Mouse (Mus musculus) layer of hippocampus, adult 18-20 months (tissue): ENCODE measurements at regions not wholly inside any gene's neighbourhood (a gene's known extent, or its start where the extent isn't known, plus 50 kb on each side); places are given as distances from the start of the nearest gene placed in this dataset.

Experiments used
- DNase-seq, 2 experiments: peaks; one replicate each; pipeline ENCODE4 v3.0.0; 2022; ENCODE audit warnings: low spot score in 2 of 2

DNA sequence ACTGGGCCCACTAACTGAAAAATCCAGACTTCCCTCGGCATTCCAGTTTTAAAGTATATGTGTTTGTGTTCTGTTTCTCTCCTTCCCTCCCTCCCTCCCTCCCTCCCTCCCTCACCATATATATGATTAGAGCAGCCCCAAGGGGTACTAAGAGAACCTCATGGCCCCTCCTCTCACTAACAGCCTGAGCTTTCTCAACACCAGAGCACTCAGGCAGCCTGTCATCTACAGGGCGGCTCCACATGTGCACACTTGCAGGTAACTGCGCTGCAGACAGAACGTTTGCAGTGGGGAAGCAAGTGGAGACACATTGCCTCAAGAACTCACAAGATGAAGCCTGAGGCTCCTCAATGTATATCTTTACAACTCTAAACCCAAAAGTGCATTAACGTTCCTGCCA lies 294.9 kb downstream of the Sox4 start:
- no peak for DNase-seq

DNA sequence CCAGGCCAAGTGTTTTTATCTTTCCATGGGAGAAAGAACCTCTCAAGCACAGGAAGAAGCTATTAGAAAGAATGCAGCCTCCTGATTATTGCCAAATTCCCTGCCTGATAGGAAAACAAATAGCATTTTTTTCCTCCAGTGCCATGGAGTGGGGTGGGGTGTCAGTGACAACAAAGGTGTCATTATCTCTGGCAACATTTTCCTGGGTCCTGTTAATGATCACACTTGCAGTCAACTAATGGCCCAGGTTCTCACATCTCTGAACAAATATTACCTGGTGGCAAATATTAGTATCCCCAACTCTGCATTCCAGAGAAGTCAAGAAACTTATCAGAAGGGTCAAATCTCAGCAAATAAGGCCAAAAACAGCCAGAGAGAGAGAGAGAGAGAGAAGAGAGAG lies 298.6 kb downstream of the Sox4 start:
- no peak for DNase-seq

DNA sequence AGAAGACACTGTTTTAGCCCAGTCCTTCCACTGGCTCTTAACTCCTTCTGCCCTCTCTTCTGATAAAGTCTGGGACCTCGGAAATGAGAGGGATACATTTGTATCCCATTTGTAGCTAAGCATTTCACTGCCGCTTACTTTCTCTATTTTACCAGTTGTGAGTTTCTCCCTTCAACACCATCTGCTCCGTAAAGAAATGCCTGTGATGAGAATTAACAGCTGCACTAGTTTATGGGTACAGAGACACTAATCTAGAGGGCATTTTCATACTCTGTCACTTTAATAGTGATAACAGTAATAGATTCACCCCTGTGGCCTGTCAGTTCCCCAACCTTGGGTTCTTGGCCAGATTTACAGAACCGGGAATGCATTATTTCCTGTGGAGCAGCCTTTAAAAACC lies 300.2 kb downstream of the Sox4 start:
- DNase-seq: no peak

DNA sequence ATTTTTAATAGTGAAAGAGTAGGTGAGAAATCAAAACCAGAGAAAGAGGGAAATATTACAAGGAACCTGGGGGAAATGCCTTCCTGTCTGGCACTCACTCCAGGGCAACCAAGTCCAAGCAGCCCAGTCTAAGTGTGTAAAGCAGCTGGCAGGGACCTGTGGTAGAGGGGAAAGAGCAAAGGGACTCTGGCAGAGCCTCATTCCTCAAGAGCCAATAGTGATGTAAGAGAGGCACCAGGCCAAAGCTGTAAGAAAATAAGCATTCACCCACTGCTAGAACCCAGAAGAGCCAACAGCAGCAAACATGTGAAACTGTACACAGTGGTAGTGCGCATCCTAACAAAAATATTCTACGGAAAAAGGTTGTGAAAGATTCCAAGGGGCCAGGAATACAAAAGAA lies 301.7 kb downstream of the Sox4 start:
- peak; percentile 8 to 40 for DNase-seq

DNA sequence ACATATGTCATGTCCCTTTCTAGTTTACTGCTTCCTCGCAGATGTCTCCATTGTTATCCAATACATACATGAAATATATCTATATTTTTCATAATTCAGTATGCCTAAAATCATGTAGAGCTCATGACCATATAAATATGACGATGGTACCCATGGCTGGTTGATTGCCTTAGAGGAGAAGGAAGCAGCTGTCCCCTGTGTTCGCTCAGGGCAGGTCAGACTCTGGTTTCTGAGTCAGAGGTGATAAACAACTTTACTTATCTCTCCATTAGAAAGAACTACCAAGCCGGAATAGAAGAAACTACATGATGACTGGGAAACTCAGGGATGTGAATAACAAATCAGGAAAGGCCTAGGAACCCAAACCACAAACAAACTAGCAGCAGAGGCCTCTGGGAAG lies 307.6 kb downstream of the Sox4 start:
- DNase-seq: no peak

DNA sequence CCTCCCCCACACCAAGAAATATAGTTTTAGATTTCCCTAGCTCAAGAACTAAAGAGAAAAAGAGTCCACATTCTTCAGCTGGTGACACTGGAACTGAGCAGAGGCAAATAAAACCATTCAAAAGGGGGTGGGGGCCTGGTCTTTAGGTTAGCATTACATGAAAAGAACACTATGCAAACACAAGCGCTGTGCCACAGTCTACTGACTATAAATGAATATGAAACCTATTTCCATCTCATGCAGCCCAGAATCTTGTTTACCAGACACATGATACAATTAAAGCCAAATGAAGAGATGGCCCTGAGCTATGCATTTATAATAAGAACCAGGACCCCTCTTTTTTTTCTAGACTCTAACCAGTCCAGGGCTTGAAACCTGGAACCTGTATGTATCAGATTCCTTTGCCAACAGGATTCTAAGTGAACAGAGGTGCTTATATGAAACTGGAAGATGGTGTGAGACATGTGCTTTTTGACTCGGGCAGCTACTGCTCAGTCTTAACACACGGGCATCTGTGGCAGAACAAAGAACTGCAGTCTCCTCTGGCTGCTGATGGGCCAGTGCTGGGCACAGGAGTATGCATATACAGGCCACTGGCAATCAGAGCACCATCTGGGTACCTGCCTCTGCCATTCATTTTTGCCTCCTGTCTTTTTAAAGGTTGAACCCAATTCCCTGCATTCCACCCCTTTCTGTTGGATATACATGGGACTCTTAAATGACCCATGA lies 308.5 kb downstream of the Sox4 start:
- DNase-seq: no peak

DNA sequence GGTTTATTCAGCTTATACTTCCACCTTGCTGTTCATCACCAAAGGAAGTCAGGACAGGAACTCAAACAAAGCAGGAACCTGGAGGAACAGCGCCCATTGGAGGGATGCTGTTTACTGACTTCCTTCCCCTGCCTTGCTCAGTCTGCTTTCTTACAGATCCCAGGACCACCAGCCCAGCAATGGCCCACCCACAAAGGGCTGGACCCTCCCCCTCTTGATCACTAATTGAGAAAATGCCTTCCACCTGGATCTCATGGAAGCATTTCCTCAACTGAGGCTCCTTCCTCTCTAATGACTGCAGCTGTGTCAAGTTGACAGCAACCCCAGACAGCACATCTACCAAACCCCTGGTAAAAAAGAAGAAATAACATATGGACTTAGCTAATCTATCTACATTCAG lies 312.7 kb downstream of the Sox4 start:
- no peak for DNase-seq

DNA sequence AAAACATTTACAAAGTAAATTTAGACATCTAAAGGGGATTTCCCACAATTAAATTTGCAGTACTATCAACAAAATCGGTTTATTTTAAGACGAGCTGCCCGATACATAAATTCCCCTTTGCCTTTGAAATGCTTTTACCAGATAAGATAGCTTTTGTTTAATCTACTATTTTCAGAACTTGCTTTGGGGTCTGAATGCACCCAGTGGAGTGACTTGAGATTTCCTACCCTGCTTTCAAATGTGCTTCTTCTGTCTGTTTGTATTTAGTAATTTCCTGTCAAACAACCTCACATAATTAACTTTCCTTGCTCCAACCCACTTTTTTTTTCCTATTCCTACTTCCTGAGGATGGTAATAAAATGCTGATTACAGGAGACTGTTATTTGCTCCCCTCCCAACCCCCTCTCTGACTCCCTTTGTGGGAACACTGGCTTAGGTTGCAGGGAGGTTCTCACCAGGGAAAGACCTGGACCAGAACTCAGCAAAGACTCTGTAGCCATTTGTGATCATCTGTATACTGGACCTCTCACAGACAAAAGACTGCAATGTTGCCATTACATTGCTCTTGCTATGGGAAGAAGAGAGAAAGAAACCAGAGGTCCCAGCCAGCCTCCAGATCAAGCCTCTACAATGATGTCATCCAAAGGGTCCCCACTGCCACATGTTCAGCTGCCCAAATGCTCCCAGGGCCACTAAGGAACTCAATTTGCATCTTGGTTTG lies 318.1 kb downstream of the Sox4 start:
- no peak for DNase-seq

DNA sequence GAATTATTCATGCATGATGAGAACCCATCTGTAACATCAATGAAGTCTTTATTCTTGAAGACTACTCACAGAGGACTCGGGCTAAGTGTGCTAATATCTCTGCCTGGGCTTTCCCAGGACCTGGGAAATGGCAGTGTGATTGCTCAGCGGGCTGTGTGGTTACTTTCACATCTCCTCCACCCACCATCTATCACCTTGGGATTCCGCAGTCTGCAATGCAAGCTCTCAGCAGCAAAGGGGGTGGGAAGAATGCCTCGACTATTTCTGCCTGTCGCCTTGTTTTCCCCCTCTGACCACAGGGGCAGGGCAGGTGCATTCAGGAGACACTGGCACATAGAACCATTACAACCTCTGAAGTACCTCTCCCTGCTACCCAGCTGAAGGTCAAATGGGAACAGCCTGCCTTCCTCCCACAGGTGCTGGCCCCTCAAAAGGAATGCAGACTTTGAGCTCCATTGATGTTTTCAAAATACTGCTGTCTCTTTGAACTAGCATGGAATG lies 319.9 kb downstream of the Sox4 start:
- DNase-seq: no peak

DNA sequence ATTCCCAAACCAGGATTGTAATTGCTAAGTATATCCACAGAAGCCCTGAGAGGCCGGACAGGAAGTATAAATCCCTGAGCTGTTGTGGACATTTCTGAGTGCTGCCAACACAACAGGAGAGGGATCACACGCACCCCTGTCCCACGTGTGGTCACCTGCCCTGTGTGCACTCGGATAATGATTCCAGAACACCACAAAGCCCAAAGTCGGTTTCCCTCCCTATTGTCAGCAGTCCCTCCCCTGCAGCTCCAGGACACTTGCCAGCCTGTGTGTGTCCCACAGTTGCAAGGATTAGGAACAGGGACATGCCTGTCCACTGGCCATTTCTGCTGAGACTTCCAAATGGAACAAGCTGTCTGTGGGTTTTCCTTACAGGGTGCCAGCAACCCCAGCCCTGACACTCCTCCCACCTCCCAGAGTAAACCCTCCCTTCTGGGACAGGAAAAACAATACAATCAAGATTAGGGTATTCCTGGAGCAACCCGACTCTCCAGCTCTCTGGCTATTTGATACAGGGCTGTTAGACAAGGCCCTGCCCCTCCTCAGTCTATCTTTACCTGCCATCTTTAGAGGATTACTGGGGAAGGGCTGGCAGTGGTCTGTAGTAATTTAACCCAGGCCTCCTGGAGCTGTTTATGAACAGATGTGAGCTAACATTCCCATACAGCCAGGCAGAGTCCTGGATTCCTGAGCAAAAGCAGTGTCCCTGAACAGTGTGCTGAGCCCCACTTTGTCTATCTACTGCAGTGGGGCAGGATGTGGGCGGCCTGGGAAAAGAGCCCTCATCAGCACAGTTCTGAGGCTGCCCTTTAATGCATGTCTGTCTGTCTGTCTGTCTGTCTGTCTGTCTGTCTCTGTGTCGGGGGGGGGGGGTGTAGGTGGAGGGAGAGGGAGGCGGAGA lies 323.8 kb downstream of the Sox4 start:
- no peak for DNase-seq

DNA sequence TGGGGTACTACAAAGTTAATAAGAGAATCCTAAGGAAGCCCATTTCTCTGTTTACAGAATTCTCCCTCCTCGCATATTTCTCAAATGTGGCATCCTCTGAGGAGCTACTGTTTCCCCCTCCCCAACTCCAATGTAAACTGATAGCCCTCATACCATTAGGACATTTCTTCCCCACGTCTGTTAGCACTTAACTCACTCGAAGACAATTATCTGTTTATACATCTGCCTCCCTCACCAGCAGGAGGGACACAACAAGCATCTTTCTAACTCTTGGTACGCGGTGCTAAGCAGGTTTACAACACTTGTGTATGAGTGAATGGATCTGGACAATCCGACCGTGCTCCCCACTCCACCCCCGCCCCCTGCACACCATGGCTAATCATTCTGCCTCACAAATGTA lies 324.8 kb downstream of the Sox4 start:
- no peak for DNase-seq

DNA sequence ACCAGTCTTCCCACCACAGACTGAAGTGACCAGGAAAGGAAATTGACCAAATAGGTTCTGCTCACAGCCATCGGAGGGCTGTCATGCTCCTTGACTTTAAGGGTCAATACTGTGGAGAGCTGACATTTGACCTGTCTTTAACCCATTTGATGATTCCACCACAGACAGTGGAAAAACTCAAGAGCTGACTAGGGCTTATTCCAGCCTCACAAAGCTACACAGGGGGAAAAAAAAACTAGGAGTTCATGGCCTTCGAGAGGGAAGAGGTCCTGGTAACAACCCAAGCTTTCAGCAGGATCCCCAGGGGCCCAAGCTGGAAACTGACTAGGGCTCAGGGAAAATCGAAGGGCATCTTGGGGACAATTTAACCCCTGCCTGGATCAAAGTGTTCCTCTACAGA lies 334.6 kb downstream of the Sox4 start:
- DNase-seq: no peak

DNA sequence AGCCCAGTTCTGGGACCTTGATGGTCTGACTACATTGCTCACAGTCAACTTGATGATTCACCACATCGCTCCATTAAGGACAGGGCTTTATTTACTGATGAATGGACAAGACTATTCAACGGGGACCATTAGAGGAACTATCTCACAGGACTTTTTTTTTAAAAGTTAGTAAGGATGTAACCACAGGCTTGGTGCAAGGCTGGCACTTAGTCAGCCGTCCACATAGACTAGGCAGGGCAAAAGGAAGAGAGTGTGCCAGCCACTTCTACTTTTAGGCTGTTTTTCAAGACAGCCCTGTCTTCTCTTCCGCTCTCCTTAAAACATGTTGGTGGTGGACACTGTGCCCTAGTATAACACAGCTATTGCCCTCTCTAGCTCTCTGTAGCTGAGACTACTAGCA lies 336.0 kb downstream of the Sox4 start:
- DNase-seq: no peak

DNA sequence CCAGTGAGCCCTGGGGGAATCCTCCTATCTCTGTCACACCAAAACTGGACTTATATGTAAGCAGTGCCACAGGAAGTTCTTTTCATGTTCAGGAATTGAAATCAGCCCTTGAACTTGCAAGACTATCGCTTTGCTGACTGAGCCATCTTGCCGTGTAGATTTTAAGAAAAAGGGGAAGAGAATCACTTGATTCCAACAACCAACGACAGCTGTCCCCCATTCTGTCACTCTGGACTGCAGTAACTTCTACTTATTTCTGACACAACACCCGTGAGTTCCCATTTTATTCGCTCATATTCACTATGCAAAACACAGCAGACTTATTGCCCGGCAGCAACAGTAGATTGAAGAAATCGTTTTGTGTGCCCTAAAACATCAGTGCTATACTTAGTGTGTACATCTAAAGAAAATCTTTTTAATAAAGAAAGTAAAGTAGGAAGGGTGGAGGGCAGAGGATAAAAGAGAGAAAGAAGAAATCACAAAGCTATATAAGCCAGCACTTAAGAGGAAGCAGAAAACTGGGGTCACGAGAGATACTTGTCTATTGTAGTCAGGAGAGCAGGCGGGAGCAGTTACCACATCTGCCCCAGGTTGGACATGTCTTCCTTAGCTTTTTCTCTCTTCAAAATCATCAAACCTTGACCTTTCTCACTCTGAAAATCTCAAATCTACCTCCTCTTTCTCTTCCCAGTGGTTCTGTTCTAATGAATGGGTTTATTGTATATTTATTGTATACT lies 336.7 kb downstream of the Sox4 start:
- DNase-seq: peak in 1 of 2 experiments; percentile 25

DNA sequence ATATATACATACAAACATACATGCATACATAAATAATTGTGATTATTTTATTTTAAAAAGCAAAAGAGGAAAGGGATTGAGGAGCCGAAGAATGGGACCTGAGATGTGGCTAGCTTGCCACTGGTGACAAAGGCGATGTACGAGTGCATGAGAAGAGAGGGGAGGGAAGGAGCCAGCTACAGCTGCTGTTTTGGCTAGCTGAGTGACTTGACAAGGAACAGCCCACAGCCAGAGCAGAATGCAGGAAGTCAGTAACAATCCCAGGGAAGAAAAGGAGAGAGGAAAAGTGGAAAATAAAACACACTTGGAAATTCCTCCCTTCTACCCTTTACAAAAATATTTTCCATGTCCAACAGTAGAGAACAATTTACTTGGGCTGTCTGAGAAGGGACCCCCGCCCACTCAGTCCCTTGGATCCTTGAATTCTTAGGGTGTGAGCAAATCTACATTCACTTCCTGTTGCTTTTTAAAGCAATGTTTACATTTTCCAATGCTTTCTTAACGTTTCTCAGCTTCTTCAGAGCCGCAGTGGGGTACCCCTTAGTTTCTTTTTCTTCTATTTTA lies 345.9 kb downstream of the Sox4 start:
- no peak for DNase-seq

DNA sequence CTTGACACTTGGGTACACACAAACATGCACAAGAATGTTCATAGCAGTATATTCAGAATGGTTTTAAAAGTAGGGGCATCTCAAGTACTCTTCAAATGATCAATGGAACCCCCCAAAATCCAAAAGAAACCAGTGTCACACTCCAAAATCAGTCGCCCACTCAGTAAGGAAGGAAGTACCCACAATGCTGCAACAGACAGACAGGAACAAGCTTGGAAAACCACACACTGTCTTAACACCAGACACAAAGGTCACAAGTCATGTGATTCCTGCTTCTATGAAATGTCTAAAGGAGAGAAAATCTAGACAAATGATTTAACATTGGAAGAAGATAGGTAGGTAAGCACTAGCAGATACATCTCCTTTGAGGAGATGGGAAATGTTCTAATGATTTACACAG lies 346.9 kb downstream of the Sox4 start:
- DNase-seq: no peak

DNA sequence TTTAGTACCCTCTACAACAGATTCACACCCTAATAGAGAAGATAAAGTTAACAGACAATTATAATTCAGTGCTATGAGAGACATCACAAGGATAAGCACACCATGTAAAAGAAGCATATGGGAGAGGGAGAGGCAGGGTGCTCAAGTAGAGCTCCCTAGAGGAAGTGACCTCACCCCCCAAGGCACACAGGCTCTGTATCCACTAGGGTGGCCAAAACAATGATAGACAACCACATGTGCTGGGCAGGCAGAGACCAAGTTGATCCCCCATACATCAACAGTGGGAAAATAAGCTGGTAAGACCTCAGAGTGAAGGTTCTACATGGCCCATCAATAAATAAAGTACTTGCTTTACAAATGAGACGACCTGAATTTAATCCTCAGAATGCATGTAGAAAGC lies 347.7 kb downstream of the Sox4 start:
- no peak for DNase-seq

DNA sequence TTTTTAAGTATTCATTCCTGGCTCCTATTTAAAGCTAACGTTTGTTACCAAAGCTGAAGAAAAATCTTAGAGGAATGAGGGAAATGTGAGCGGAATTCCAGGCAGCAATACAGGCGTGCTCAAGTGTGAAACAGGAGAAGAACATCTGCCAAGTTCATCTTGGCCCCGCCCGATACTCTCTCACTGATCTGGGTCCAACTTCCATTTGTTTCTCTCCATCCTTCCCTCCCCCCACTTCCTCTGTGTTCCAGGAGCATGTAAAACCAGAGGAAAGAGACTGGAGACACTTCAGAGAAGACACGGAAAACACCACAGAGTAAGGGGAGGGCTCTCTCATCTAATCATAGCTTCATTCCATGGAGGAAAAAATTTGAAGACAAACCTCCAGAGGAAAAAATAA lies 346.7 kb downstream of the Gm11361 start:
- no peak for DNase-seq

DNA sequence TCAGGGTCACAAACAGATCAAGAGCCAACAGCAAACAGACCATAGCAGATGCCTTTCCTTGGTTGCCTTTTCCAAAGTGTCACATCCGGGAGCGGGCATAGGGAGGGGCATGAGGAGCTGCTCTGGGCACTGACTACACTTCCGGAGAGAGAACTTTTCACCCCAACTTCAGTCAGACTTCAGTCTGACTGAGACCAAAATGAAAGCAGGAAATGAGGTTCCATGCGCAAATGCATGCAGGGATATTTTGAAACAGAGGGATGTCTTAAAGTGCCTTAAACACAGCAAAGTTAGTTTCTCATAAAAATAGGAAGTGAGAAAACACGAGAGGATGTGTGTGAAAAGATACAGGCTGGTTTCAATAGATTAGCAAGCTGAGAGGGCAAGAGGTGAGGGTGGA lies 343.5 kb downstream of the Gm11361 start:
- no peak for DNase-seq

DNA sequence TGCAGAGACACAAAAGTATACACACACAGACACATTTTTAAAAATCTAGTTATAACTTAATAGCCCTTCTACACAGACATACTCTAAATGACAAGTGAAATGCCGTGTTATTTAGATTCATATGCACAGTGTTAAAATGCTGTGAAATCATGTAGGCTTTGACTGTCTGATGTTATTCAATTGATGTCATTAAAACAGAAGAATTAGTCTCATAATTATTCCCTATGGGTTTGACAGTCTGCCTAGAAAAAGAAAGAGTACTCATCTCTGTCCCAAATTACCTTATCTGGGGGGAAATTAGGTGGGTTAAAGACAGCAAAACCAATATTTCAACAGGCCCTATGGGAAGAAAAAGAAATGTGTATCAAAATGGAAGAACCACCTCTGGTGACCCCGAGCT lies 339.0 kb downstream of the Gm11361 start:
- no peak for DNase-seq

DNA sequence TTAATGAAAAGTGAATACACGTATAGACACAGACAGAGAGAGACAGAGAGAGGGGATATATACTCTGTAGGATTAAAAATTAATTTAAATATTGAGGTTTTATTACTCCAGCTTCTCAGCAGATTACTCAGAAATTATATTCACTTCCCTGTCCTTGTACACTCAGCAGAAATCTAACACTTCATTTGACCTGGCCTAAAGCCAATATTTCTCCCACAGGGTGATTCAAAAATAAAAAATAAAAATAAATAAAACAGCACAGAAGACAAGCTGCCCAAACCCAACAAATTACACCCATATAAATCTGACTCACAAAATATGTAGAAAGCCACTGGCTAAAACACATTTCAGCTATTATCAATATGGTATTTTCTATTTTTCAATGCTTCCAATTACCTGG lies 334.8 kb downstream of the Gm11361 start:
- no peak for DNase-seq
